Mouse (Mus musculus) Patski (cell line): ENCODE data around the gene Rnaseh2b. TPM values are rescaled to one million over a fixed set of nuclear protein-coding genes. Genes with fewer than 3 reads are reported as not detected.
A peak's percentile ranks its signal among the peaks of the same experiment; 100 is the strongest.

Experiments used
- ATAC-seq: fragments of 100-300 bp; one replicate; pipeline ENCODE4 v1.8.0; 2021
- CTCF ChIA-PET: fragments of 350-600 bp; sonication (Branson Sonifier 250); formaldehyde crosslinking; loops from one replicate; lab custom pipeline; 2022; ENCODE audit warnings: inconsistent platforms; lab: Charles Lee
- POLR2A ChIA-PET: fragments of 350-600 bp; sonication (Branson Sonifier 250); formaldehyde crosslinking; loops from one replicate; lab custom pipeline; 2022; ENCODE audit warnings: antibody characterized with exemption, inconsistent platforms; lab: Charles Lee
- DNase-seq: peaks from one replicate; pipeline ENCODE4 v3.0.0-alpha.2; 2011; ENCODE audit warnings: low read depth, low spot score
- H3K27me3 ChIP-seq: fragments of 371-371 bp; one replicate; pipeline ENCODE4 v1.5.1; 2021
- CTCF ChIP-seq: fragments of 100-300 bp; IDR thresholded peaks from one replicate; pipeline ENCODE4 v1.5.1; 2021
- in situ Hi-C: fragments of 300-500 bp; cut with MboI; formaldehyde crosslinking; loops from 3 replicates; pipeline ENCODE4 v1.11.1; 2018; ENCODE audit warnings: low pct_unique_long_range_greater_than_20kb, mixed read lengths
- polyA plus RNA-seq: library from polyadenylated mRNA; unstranded; gene quantifications from one replicate; pipeline ENCODE4 v1.2.3, GENCODE M21; 2021

Rnaseh2b gene
- polyA plus RNA-seq, 1 experiment from 2014 or later, result 34.1 TPM

DNA sequence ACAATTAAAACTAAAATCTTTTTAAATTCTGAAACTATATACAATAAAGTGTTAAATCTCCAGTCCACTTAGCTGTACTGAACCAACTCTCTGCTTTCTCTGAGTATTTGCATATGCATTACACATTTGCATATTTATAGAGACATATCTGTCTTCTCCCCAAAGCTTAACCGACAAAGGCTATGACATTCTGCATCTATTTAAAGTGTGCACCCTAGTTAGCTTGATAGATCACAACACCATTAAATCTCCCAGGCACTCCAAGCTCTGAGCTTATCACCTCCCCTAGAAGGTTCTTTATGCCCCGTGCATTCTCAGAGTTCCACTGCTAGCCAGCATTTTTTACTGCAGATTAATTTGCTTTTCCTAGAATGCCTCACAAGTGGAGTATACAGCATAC lies 16.6 kb downstream of the Rnaseh2b start:
- no peak for DNase-seq
- TF ChIP-seq CTCF, result no peak
- ATAC-seq, result no peak
- in situ Hi-C loops, result no loop called here
- CTCF ChIA-PET, result no interaction called here
- POLR2A ChIA-PET, result no interaction called here
- no peaks in the 10 kb centered on the region for H3K27me3 ChIP-seq

DNA sequence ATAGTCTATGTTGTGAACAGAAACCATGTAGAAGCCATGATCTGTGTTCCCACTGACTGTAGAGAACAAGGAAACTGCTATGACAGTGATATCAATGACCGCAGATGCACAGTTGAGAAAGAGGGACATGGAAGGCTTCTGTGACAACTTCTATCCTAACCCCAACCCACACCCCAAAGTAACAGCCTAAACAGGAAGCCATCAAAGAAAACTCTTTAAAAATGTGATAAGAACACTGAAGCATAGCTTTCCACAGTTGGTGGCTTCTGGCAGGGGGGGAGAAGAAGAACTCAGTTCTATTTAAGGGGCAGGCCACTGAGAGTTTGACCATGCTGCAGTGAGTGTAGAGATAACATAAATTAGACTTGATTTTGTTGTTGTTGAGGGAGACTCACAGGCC lies 19.3 kb downstream of the Rnaseh2b start:
- in situ Hi-C loops, result no loop called here

DNA sequence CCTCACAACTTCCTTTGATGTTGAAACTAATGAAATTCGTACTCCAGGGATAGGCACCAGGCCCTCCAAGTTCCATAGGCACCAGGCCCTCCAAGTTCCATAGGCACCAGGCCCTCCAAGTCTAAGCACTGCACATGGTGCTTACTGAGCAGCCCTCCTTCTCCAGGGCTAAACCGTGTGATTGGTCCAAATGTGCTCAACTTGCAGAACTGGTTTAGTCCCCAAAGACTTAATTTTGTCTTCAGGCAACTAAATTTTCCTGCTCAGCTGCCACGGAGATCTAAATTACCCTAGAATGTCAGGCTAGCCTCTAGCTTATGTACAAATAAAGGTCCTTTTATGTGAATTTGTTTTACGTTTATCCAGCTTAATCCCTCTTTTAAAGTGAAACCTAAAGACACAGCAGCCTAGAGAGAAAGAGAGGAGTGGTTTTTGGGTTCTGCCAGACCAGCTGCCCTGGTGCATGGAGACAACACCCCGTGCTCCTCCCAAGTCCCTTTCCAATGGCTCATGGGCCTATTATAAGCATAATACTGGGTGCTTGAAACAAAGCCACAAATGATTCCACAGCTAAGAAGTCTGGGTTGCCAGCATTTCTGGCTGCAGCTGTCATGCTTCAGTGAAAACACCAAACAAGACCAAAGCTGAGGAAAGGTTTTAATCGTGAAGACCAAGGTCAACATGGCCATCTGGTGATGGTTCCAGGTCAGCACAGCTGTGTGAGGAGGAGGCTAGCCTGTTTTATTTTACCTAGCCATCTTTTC lies 30.4 kb downstream of the Rnaseh2b start:
- ChIA-PET CTCF (no interaction called here), POLR2A (no interaction called here)
- TF ChIP-seq CTCF, result peak; percentile 55
- ATAC-seq, result no peak
- in situ Hi-C loops, result no loop called here
- no peaks in the 10 kb centered on the region for H3K27me3 ChIP-seq
- no peak for DNase-seq

More for the DNA sequence above, 19.3 kb downstream of the Rnaseh2b start:
- no peaks in the 10 kb centered on the region for H3K27me3 ChIP-seq
- no peak for DNase-seq
- ChIA-PET CTCF (interaction anchor here (1.0 kb wide), 1 partner anchor 74 kb away, joined by 3 read pairs; no protein-coding TSS in a partner anchor), POLR2A (no interaction called here)
- ATAC-seq, result no peak
- TF ChIP-seq CTCF, result no peak

DNA sequence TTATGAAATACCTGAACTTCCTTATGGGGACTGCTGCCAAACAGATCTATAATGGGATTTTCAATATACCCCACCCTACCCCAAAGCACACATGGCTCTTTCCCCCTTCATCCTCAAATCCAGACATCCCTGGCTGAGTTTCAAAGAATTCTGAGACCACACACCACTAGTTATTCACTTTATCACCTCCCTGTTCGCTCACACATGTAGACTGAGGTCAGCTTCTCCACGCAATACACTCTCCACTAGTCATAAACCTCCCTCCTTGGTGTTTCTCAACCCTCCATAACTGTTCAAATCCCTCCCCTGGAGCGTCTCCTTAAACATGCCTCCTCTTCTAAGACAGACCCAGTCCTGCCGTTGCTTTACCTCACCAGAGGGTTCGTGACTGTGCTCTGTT lies 31.1 kb downstream of the Rnaseh2b start:
- in situ Hi-C loops, result no loop called here
- H3K27me3 ChIP-seq, result no peaks in the 10 kb centered on the region
- TF ChIP-seq CTCF, result no peak
- POLR2A ChIA-PET, result no interaction called here
- no peak for DNase-seq
- ATAC-seq, result no peak
- CTCF ChIA-PET, result interaction anchor here (2.3 kb wide), 1 partner anchor 11 kb away, joined by 4 read pairs; no protein-coding TSS in a partner anchor

GRCm38 (mm10) chr14:62324943-62325342 lies 32.6 kb downstream of the Rnaseh2b start:
- ChIA-PET POLR2A (no interaction called here), CTCF (interaction anchor here (2.3 kb wide), 1 partner anchor 10 kb away, joined by 4 read pairs; no protein-coding TSS in a partner anchor)
- TF ChIP-seq CTCF, result no peak
- no peaks in the 10 kb centered on the region for H3K27me3 ChIP-seq
- in situ Hi-C loops, result no loop called here
- no peak for ATAC-seq
- DNase-seq, result no peak

- POLR2A ChIA-PET, result no interaction called here
- H3K27me3 ChIP-seq, result no peaks in the 10 kb centered on the region
- no peak for DNase-seq
- in situ Hi-C loops, result no loop called here
- no peak for TF ChIP-seq CTCF
- CTCF ChIA-PET, result interaction anchor here (0.7 to 2.3 kb wide), 3 partner anchors 8 to 94 kb away, joined by 3 to 4 read pairs (median 3); no protein-coding TSS in a partner anchor
- no peak for ATAC-seq
Measured at GRCm38 (mm10) chr14:62326026-62326425, 33.6 kb downstream of the Rnaseh2b start.

DNA sequence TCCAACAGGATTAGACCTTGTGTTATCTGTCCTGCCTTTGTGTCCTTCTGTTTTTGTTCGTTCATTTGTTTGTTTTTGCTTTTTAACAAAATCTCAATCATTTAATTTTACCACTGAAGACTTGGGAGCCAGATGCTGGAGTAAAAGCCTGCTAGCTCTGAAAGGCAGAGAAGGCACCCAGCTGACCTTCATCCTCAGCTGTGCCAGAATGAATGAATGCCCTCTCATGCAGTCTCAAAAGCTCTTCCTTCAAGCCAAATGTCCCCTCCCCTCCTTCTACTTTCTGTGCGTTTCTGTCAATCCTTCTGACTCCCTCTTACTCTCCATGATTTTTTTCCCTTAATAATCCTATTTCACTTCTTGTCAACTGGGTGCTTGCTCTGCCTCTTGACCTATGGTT lies 34.8 kb downstream of the Rnaseh2b start:
- CTCF ChIA-PET, result no interaction called here
- POLR2A ChIA-PET, result no interaction called here
- no peak for DNase-seq
- ATAC-seq, result no peak
- TF ChIP-seq CTCF, result no peak
- no peaks in the 10 kb centered on the region for H3K27me3 ChIP-seq
- in situ Hi-C loops, result no loop called here

DNA sequence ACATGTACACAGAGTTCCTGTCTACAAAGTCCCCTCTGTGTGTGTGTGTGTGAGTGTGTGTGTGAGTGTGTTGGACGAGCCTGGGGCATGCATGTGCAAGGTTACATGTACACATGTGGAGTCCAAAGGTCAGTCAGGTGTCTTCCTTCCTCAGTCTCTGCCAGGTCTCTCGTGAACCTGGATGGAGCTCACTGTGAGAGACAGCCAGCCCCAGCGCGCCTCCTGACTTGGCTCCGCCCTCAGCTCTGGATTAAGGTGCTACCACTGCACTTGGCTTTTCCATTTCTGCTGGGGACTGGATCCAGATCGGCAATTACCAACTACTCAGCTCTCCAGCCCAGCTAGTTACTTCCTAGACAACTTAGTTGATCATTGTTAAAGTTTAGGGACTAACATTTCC lies 36.2 kb downstream of the Rnaseh2b start:
- in situ Hi-C loops, result no loop called here
- H3K27me3 ChIP-seq, result no peaks in the 10 kb centered on the region
- ATAC-seq (no peak), DNase-seq (no peak)
- TF ChIP-seq CTCF, result no peak
- POLR2A ChIA-PET, result no interaction called here
- CTCF ChIA-PET, result no interaction called here

DNA sequence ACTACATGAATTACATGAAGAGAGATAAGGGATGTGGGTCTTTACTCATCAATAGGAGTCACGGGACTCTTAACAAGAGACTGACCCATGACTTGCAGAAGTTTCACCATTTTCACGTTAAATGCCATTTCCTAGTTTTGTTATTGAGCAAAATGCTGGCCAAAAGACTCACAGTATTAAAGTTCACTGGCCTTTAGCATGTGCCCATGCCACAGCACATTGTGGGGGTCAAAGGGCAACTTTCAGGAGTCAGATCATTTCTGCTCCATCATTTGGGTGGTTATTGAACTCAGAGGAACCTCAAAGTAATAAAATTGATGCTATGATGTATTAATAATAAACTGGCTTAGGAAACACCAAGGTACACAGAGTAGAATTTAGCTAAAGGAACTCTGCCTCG lies 37.2 kb downstream of the Rnaseh2b start:
- TF ChIP-seq CTCF, result no peak
- ChIA-PET POLR2A (no interaction called here), CTCF (no interaction called here)
- in situ Hi-C loops, result loop anchor here (5.0 kb wide), 1 partner anchor 762 kb away; no protein-coding TSS in a partner anchor
- DNase-seq, result no peak
- H3K27me3 ChIP-seq, result no peaks in the 10 kb centered on the region
- ATAC-seq, result no peak

DNA sequence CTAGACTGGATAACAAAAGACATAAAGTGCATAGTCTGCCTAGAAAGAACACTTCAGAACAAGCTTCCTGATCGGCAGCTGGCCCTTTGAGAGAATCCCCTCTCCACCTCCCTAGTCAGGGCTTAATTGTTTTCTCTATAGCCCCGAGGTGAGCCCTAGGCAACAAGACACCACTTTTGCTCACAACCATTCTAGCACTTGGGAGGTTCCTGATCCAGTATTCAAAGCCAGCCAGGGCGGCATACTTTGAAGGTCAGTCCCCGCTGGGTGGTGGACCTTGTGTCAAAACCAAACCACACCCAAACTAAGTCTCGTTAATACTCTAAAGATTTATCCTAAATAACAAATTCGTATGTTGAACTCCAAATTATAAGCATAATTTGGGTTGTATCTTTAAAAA lies 39.1 kb downstream of the Rnaseh2b start:
- ATAC-seq, result no peak
- no peaks in the 10 kb centered on the region for H3K27me3 ChIP-seq
- no peak for TF ChIP-seq CTCF
- CTCF ChIA-PET, result no interaction called here
- POLR2A ChIA-PET, result no interaction called here
- in situ Hi-C loops, result loop anchor here (5.0 kb wide), 1 partner anchor 764 kb away; no protein-coding TSS in a partner anchor
- no peak for DNase-seq
